ENCODE assay signal across 8 mouse cellular contexts in genomic region chr7:138909277-138910192, GRCm38 (mm10). TPM values are rescaled to one million over a fixed set of nuclear protein-coding genes. Genes with fewer than 3 reads are reported as not detected.
DNase-seq lines count a peak whose midpoint lies in the region; ATAC-seq lines count a peak whose summit lies in the region.

Gene Bnip3 (minus strand): TSS chr7:138909519.

- WGBS in hindbrain, embryonic 14.5 days: under 1% methylated on average over 60 of the region's 66 CpGs

- peaks cover 4% of the 10 kb centered on the region; the same call in 1 of the 2 replicates for H3K27me3 ChIP-seq in hindbrain, embryonic 14.5 days (ENCODE audit: control insufficient read depth, insufficient read depth, low read length)

- H3K4me2 ChIP-seq in hindbrain, embryonic 14.5 days (replicated peaks): peak within 1 kb of the TSS; percentile 80

- peak within 1 kb of the TSS; percentile 58 for H3K4me3 ChIP-seq in hindbrain, embryonic 14.5 days (replicated peaks; ENCODE audit: low read length)

- H3K4me1 ChIP-seq in hindbrain, embryonic 14.5 days (replicated peaks; ENCODE audit: control insufficient read depth, insufficient read depth, low read length): peaks cover 21% of the 10 kb centered on the region

- ATAC-seq in hindbrain, embryonic 14.5 days (ENCODE audit: low FRiP score): peak; percentile 94

- peak; percentile 78 for DNase-seq in T-cell, adult 2 months (ENCODE audit: low spot score)
- peak; percentile 93 to 96 for DNase-seq in cerebellum, postnatal 25 days
- DNase-seq in frontal cortex, postnatal 36 days (ENCODE audit: low spot score in 2 of 2): peak; percentile 75 to 82
- DNase-seq in hindbrain, embryonic 14.5 days (ENCODE audit: low spot score): peak; percentile 87
- peak; percentile 80 to 83 for DNase-seq in layer of hippocampus, postnatal 36 days
- peak; percentile 92 for DNase-seq in lung, postnatal 25 days (ENCODE audit: low spot score)
- peak; percentile 84 for DNase-seq in retina, adult 2 months (ENCODE audit: low read depth, low spot score)
- DNase-seq in thymus, postnatal 25 days: peak; percentile 81

- H3K9ac ChIP-seq in hindbrain, embryonic 14.5 days: peak within 1 kb of the TSS; percentile 74

- 0 out of 2 replicates have a peak within 1 kb of the TSS, but pooled peaks have one; percentile 43 for H3K27ac ChIP-seq in hindbrain, embryonic 14.5 days

- no peaks in the 10 kb centered on the region for H3K9me3 ChIP-seq in hindbrain, embryonic 14.5 days (ENCODE audit: control insufficient read depth, low read length)

- H3K36me3 ChIP-seq in hindbrain, embryonic 14.5 days (replicated peaks; ENCODE audit: control insufficient read depth, insufficient read depth): no peaks in the 10 kb centered on the region

RNA-seq across cellular contexts. Expression of gene Bnip3, which starts in this region (rescaled TPM):
- 120 and 127 TPM in 2 replicates for polyA plus RNA-seq in hindbrain, embryonic 14.5 days (2014; fragmentation: Nextera tagmentation; extraction: Ambion mirVana)
- total RNA-seq in layer of hippocampus, postnatal 36 days (2021): 100 to 1,000 TPM; 116 TPM

Comparison
In these comparisons a context has a peak if more than half of its experiments do, and no peak if none do; other contexts are left out.
1. Peak in every context shown above with its lines: DNase-seq, ATAC-seq, H3K4me3 ChIP-seq and H3K27ac ChIP-seq.